Mouse (Mus musculus) adrenal gland, adult (tissue): ENCODE results near the gene Stt3b.

Experiments
- DNase-seq, 2 experiments: peaks; one replicate each; pipeline ENCODE4 v3.0.0; 2022 to 2023; ENCODE audit warnings: low spot score in 1 of 2; ENCODE audit not compliant: inconsistent age in 2 of 2

Gene Stt3b

GRCm38 (mm10) chr9:115318621-115319375 lies 8.6 kb upstream of the Stt3b start:
- no peak for DNase-seq

GRCm38 (mm10) chr9:115317049-115317448 lies 6.8 kb upstream of the Stt3b start:
- no peak for DNase-seq

- DNase-seq, result no peak
Observed at GRCm38 (mm10) chr9:115314556-115314955, 4.3 kb upstream of the Stt3b start.

GRCm38 (mm10) chr9:115313830-115314229 lies 3.6 kb upstream of the Stt3b start:
- no peak for DNase-seq

GRCm38 (mm10) chr9:115311223-115311520 lies 951 bp upstream of the Stt3b start:
- peak in 1 of 2 experiments; percentile 79 for DNase-seq

GRCm38 (mm10) chr9:115309977-115310345 lies 260 bp downstream of the Stt3b start:
- peak in 1 of 2 experiments; percentile 91 for DNase-seq

- DNase-seq, result no peak
Observed at GRCm38 (mm10) chr9:115309381-115309971, 745 bp downstream of the Stt3b start.

- DNase-seq, result peak; percentile 42 to 83
Observed at GRCm38 (mm10) chr9:115308941-115309380, 1.3 kb downstream of the Stt3b start.

GRCm38 (mm10) chr9:115308401-115308800 lies 1.8 kb downstream of the Stt3b start:
- DNase-seq, result peak in 1 of 2 experiments; percentile 40

GRCm38 (mm10) chr9:115306202-115306601 lies 4.0 kb downstream of the Stt3b start:
- DNase-seq, result peak; percentile 24 to 56

- DNase-seq, result no peak
Observed at GRCm38 (mm10) chr9:115304149-115304548, 6.1 kb downstream of the Stt3b start.

- peak in 1 of 2 experiments; percentile 36 for DNase-seq
Observed at GRCm38 (mm10) chr9:115301593-115301992, 8.6 kb downstream of the Stt3b start.

GRCm38 (mm10) chr9:115301002-115301579 lies 9.1 kb downstream of the Stt3b start:
- peak in 1 of 2 experiments; percentile 28 for DNase-seq

- DNase-seq, result peak in 1 of 2 experiments; percentile 39
Observed at GRCm38 (mm10) chr9:115296738-115297137, 13.5 kb downstream of the Stt3b start.

- DNase-seq, result peak in 1 of 2 experiments; percentile 63
Observed at GRCm38 (mm10) chr9:115293920-115294594, 16.2 kb downstream of the Stt3b start.

- no peak for DNase-seq
Observed at GRCm38 (mm10) chr9:115287774-115288434, 22.3 kb downstream of the Stt3b start.

- DNase-seq, result no peak
Observed at GRCm38 (mm10) chr9:115284385-115284784, 25.8 kb downstream of the Stt3b start.

- no peak for DNase-seq
Observed at GRCm38 (mm10) chr9:115283403-115283802, 26.8 kb downstream of the Stt3b start.

GRCm38 (mm10) chr9:115278641-115279040 lies 31.6 kb downstream of the Stt3b start:
- DNase-seq, result no peak

- no peak for DNase-seq
Observed at GRCm38 (mm10) chr9:115274806-115275205, 35.4 kb downstream of the Stt3b start.

- no peak for DNase-seq
Observed at GRCm38 (mm10) chr9:115273095-115273649, 37.0 kb downstream of the Stt3b start.
